ENCODE assay signal across 8 mouse cellular contexts in the genomic region with DNA sequence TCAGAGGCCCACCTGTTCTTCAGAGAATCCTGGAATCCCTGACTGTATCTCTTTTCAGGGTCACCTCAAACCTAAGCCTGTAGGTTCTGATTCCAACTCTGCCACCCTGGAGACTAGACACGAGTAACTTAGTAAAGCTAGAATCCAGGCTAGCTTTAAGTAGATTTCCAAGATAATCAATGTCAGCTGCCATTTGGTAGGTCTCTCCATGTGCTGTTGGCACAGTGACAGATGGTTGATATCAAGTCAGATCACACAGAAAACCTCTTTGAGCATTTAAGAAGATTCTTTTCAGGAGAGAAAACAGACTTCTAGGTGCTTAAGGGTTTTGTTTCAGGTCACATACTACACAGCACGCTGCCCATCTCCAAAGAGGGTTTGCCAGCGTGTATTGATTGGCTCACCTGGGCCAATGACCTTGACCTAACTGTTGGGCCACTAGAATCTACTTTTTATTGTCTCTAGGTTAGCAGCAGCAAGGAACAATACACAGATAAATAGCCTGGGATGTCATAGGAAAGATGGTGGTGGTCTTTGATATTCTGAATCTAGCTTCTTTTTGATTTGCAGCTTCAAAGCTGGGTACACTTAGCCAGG. TPM values are rescaled to one million over a fixed set of nuclear protein-coding genes. Genes with fewer than 3 reads are reported as not detected.
DNase-seq lines count a peak whose midpoint lies in the region; ATAC-seq and TF ChIP-seq lines count a peak whose summit lies in the region.

Gene Hdhd3 (minus strand): TSS at position 94 of the 597 bp plus-strand sequence.

- TF ChIP-seq CTCF in MEL (IDR thresholded peaks at IDR 0.05 in 2 of 3, conservative IDR thresholded peaks at IDR 0.05 in 1 of 3; ENCODE audit: control insufficient read depth in 1 of 3, insufficient read depth in 1 of 3, low read depth in 2 of 3, low read length in 3 of 3, poor library complexity in 1 of 3, severe bottlenecking in 1 of 3): no peak

- peak within 1 kb of the TSS; percentile 81 for H3K4me3 ChIP-seq in heart, embryonic 16.5 days (ENCODE audit: low read length)
- H3K4me3 ChIP-seq in MEL (ENCODE audit: control insufficient read depth in 1 of 2, insufficient read depth in 1 of 2, low read depth in 2 of 2, low read length in 2 of 2): peak within 1 kb of the TSS; percentile 59 to 62
- peak within 1 kb of the TSS; percentile 60 for H3K4me3 ChIP-seq in midbrain, embryonic 12.5 days

- H3K9ac ChIP-seq in heart, embryonic 16.5 days (ENCODE audit: low read length): peak within 1 kb of the TSS; percentile 82
- peak within 1 kb of the TSS; percentile 71 for H3K9ac ChIP-seq in MEL (ENCODE audit: control insufficient read depth, low read depth, low read length, poor library complexity, severe bottlenecking)
- H3K9ac ChIP-seq in midbrain, embryonic 12.5 days (replicated peaks): peak within 1 kb of the TSS; percentile 66

- H3K4me2 ChIP-seq in heart, embryonic 16.5 days (ENCODE audit: low read depth, low read length): peak within 1 kb of the TSS; percentile 84
- peak within 1 kb of the TSS; percentile 67 for H3K4me2 ChIP-seq in midbrain, embryonic 12.5 days (replicated peaks)

- TF ChIP-seq EP300 in MEL (IDR thresholded peaks at IDR 0.05; ENCODE audit: low read depth in 1 of 2, low read length in 2 of 2): no peak

- peaks cover 6% of the 10 kb centered on the region for H3K4me1 ChIP-seq in heart, embryonic 16.5 days (ENCODE audit: control insufficient read depth, insufficient read depth, low read length)
- peaks cover 7 to 15% of the 10 kb centered on the region in 2 experiments; a peak in 3 of 4 replicates for H3K4me1 ChIP-seq in MEL (ENCODE audit: control insufficient read depth in 1 of 2, insufficient read depth in 2 of 2, low read length in 2 of 2)
- H3K4me1 ChIP-seq in midbrain, embryonic 12.5 days: peaks cover 7% of the 10 kb centered on the region; the same call in 1 of the 2 replicates

- H3K9me3 ChIP-seq in heart, embryonic 16.5 days (replicated peaks; ENCODE audit: control insufficient read depth, low read length): no peaks in the 10 kb centered on the region
- no peaks in the 10 kb centered on the region for H3K9me3 ChIP-seq in MEL (replicated peaks; ENCODE audit: insufficient read depth, low read length)
- no peaks in the 10 kb centered on the region for H3K9me3 ChIP-seq in midbrain, embryonic 12.5 days

- H3K27ac ChIP-seq in heart, embryonic 16.5 days (ENCODE audit: low read length): peak within 1 kb of the TSS; percentile 80
- H3K27ac ChIP-seq in MEL (ENCODE audit: control insufficient read depth, low read depth, low read length): peak within 1 kb of the TSS; percentile 39
- H3K27ac ChIP-seq in midbrain, embryonic 12.5 days (replicated peaks): no peak within 1 kb of the TSS

- no peak for TF ChIP-seq RAD21 in MEL (IDR thresholded peaks at IDR 0.05; ENCODE audit: low read depth, low read length)

- no peak for ATAC-seq in heart, embryonic 16.5 days (replicated peaks; ENCODE audit: extremely low read depth, insufficient read depth, low FRiP score)
- ATAC-seq in midbrain, embryonic 12.5 days (ENCODE audit: low FRiP score, low read depth): no peak

- H3K27me3 ChIP-seq in heart, embryonic 16.5 days (ENCODE audit: control insufficient read depth, insufficient read depth, low read length): no peaks in the 10 kb centered on the region
- H3K27me3 ChIP-seq in MEL (ENCODE audit: control insufficient read depth in 1 of 2, insufficient read depth in 2 of 2, low read length in 2 of 2): no peaks in the 10 kb centered on the region
- H3K27me3 ChIP-seq in midbrain, embryonic 12.5 days: no peaks in the 10 kb centered on the region

- H3K79me2 ChIP-seq in MEL (ENCODE audit: control insufficient read depth, insufficient read depth, low read length, poor library complexity): peaks cover 1% of the 10 kb centered on the region; the same call in 1 of the 2 replicates

- TF ChIP-seq POLR2A in MEL (IDR thresholded peaks at IDR 0.05; ENCODE audit: control insufficient read depth in 1 of 2, insufficient read depth in 1 of 2, low read depth in 1 of 2, low read length in 2 of 2, poor library complexity in 1 of 2): no peak

- WGBS in heart, embryonic 16.5 days: 79% methylated on average over 3 of the region's 3 CpGs
- WGBS in midbrain, embryonic 12.5 days: 88% methylated on average over 3 of the region's 3 CpGs

- DNase-seq in heart, postnatal 14 days: no peak
- DNase-seq in MEL (ENCODE audit: low read depth, low spot score): peak; percentile 54
- DNase-seq in gonadal fat pad, adult 2 months (ENCODE audit: low read depth): no peak
- no peak for DNase-seq in ovary, postnatal 10 days (ENCODE audit: low spot score)
- no peak for DNase-seq in thymus, postnatal 0 days (ENCODE audit: low spot score)
- DNase-seq in right cerebral cortex, postnatal 25 days: no peak

- intact Hi-C loops in heart, postnatal 14 days (cut with DNase I): loop anchor here (2.0 to 5.0 kb wide), 2 partner anchors 15 to 96 kb away; partner anchors contain the start of genes Alad, Cdc26 and Prpf4

- peaks cover 15% of the 10 kb centered on the region for H3K36me3 ChIP-seq in heart, embryonic 16.5 days (ENCODE audit: control insufficient read depth, insufficient read depth)
- H3K36me3 ChIP-seq in MEL (ENCODE audit: control insufficient read depth in 1 of 2, insufficient read depth in 2 of 2, low read length in 2 of 2): peaks cover 2 to 10% of the 10 kb centered on the region in 2 experiments; a peak in 3 of 4 replicates
- H3K36me3 ChIP-seq in midbrain, embryonic 12.5 days: peaks cover 20% of the 10 kb centered on the region

TF ChIP-seq in MEL, 35 proteins besides CTCF, POLR2A, EP300 and RAD21:
- TF ChIP-seq ETS1 (IDR thresholded peaks at IDR 0.05; ENCODE audit: low read depth, low read length) (peak; percentile 15; the same call in 1 of the 2 replicates), UBTF (IDR thresholded peaks at IDR 0.05; ENCODE audit: borderline replicate concordance, insufficient read depth, low read depth, low read length) (no peak), MAX (IDR thresholded peaks at IDR 0.05; ENCODE audit: low read length) (peak; percentile 39; the same call in 1 of the 2 replicates), MYC (IDR thresholded peaks at IDR 0.05; ENCODE audit: low read depth, low read length) (0 out of 2 replicates have a peak, but pooled peaks have one; percentile 23), GATA1 (IDR thresholded peaks at IDR 0.05; ENCODE audit: low read depth, low read length) (peak; percentile 11; the same call in 1 of the 2 replicates), BHLHE40 (IDR thresholded peaks at IDR 0.05; ENCODE audit: borderline replicate concordance, low read depth, low read length) (no peak)

RNA-seq across cellular contexts. Expression of gene Hdhd3, which starts in this region (rescaled TPM):
- 9.6 and 10.0 TPM in 2 replicates for polyA plus RNA-seq in heart, embryonic 16.5 days (2015; fragmentation: Nextera tagmentation; extraction: Ambion mirVana)
- total RNA-seq in heart, postnatal 14 days (2021): 1 to 10 TPM; 5.0 to 5.4 TPM
- total RNA-seq in MEL (2012; rRNA removed): 3.5 and 4.0 TPM in 2 replicates
- polyA plus RNA-seq in MEL (2012; ENCODE audit: insufficient read depth in 1 of 2, insufficient read length in 2 of 2, low read depth in 1 of 2, low replicate concordance in 2 of 2, missing spikeins in 1 of 2): 1 to 10 TPM in 1 of 2 experiments, not detected in 1; 6.0 TPM
- 28.3 and 35.8 TPM in 2 replicates for polyA plus RNA-seq in gonadal fat pad, adult 2 months (2012; rRNA removed)
- 12.0 and 12.8 TPM in 2 replicates for polyA plus RNA-seq in midbrain, embryonic 12.5 days (2016; fragmentation: Nextera tagmentation; extraction: Ambion mirVana)
- 7.0 and 7.5 TPM in 2 replicates for polyA plus RNA-seq in thymus, postnatal 0 days (2015; fragmentation: Nextera tagmentation; extraction: Ambion mirVana)
